Mouse (Mus musculus) NIH3T3 (cell line): ENCODE data around the gene AI661453.
"Not testable (repeated sequence)": the region's sequence is repeated elsewhere in the genome, so short reads cannot be mapped to it uniquely, and the experiment has no call there.

Source experiments
- DNase-seq: peaks from one replicate; pipeline ENCODE4 v3.0.0-alpha.2; 2012; ENCODE audit warnings: low read depth

The AI661453 gene

DNA sequence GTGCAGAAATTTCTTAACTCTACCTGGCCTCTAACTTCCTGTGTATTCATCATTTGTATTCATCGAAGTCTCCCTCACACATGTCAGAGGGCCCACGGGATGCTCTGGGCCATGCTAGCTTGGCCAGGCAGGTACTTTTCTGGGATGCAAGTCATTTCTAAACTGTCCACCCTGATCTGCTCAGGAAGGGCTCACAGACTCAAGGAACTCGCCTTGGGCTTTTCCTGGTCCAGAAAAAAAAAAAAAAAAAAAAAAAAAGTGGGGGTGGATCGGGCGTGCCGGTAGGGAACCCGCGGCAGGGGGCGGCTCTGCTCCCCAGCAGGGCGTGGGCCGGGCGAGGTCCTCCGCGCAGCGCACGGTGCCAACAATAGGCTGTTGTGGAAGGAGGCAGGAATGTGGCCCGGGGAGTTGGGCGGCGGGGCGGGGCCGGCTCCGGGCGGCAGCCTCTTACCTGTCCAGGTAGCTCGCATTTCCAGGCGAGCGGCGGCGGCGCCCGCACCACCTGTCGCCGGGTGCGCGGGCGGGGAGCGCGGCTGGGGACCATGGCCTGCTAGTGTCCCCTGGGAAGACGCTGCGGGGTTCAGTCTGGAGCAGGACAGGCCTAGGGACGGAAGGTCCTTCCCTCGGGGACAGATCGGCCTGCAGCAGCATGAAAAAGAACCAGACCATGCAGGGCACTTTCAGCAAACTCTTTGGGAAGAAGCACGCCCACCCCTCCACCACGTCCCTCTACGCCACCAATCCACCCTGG, at the start of gene AI661453:
AI661453 (plus strand) TSS at position 460 of the 751 bp plus-strand sequence.
- DNase-seq, result no peak

DNA sequence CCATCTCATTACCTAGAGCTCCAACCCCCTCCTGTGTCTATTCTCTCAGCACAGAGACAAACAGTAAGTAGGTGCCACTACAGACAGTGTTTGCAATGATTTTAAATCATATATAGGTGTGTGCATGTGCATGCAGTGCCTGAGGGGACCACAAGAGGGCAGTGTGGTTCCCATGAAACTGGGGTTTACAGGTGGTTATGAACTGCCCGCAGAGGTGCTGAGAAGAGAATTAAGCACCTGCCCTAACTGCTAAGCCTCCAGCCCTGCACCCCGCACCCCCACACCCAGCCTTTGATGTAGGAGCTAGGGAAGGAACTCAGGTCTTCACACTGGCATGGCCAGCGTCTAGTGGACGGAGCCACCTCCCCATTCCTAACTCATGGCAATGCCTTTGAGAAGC, 49.8 kb upstream of the AI661453 start:
- DNase-seq, result peak; percentile 51

DNA sequence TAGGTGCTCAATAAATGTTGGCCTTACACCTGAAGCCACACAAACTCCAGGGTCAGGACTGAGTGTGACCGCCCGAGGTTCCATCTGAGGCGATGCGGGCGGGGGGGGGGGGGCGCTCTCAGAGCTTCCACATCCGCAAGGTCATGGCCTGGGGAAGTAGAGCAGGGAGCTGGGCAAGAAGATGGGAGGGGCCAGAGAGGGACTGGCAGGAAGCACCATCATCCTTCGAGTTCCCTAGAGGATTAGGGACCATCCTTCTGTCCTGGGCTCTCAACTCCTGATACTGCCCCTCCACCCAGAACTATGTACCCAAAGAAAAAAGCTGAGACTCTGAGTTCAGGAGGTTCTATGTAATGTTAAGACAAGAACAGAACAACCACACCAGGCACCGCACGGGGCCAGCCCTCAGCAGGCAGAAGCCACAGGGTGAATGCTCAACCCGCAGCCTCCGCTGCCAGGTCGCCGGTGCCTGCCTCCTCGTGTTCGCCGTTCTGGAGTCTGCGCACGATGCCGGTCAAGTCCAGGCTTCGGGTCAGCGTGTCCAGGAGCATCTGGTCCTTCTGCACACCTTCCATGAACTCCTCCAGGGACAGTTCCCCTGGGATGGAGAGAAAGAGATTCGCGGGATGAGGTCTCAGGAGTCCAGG, 42.1 kb upstream of the AI661453 start:
- DNase-seq, result no peak

DNA sequence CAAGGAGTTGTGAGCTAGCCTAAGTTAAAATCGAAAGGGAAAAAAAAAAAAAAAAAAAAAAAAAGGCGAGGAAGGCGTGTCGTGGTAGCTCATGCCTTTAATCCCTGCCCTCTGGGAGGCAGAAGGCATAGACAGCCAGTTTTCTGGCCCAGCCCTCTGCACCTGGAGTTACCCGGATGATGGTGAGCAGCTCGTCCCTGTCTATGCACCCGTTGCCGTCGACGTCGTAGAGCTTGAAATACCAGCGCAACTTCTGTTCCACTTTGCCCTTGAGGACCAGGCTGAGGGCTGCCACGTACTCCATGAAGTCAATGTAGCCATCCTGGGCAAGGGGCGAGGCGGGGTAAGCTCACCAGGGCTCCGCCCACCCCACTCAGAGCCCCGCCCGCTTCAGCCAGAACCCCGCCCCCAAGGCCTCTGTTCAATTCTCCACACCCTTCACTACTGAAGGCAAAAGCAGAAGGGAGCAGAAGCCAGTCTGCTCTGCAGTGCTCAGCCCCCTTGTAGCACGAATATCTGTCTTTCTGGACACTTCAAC, 41.0 kb upstream of the AI661453 start:
- peak; percentile 50 for DNase-seq

DNA sequence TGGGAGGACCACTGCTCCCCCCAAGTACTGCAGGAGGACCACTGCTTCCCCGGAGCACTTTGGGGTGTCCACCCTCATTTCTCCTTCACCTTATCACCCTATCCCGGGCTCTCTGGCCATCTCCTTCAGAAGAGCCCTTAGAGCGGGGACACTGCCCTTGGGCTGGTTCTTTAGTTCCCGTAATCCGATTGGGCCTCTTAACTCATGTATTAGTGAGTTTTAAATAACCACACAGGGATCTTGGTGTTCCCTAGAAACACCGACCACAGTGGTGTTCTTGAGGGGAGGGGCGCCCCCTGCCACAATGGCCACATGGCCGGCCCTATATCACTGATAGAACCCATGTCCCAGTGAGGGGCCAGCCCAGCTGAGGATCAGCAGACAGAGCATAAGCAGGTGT, 37.3 kb upstream of the AI661453 start:
- DNase-seq, result no peak

DNA sequence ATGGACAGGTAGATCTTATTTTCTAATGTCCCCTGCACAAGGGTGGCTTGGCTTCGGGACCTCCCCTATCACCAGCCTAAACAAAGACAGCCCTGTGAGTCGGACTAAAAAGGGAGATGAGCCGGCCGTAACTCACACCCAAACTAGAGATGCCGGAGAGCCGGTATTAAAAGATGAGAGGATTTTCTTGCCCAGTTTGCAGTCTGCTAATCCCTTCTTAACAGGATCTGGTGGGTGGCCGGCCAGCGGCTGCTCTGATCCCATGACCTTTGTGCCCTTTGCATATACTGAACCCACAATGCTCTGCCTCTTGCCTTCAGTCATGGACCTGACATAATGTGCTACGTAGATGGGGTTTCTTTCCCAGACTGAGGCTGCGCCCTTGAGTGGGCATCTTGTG, 36.0 kb upstream of the AI661453 start, which contains the start of gene Guca1a:
Guca1a (minus strand) TSS at position 134 of the 400 bp plus-strand sequence.
- no peak for DNase-seq

DNA sequence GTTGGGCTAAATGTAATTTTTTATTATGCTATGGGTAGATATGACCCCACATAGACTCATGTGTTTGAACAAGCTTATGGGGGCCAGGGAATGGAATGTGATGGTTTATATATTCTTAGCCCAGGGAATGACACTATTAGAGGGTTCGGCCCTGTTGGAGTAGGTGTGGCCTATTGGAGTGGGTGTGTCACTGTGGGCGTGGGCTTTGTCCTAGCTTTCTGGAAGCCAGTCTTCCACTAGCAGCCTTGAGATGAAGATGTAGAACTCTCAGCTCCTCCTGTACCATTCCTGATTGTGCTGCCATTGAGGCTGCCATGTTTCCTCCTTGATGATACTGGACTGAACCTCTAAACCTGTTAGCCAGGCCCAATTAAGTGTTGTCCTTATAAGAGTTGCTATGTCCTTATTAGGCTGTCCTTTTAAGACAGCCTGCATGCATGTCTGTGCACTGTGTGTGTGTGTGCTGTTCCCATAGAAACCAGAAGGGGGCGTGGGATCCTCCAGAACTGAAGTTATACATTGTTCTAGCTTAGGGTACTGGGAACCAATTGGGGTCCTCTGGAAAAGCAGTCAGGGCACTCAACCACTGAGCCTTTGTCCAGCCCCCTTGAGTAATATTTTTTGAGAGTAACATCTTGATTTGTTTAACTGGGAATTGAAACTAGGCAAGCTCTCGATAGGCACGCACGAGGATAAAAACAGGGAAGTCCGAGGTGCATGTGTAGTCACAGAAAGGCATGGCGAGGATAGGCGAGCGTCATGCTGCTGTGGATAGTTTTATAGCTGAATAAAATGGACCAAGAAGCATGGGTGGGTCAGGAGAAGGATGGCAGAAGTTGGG, 28.5 kb upstream of the AI661453 start:
- no peak for DNase-seq

DNA sequence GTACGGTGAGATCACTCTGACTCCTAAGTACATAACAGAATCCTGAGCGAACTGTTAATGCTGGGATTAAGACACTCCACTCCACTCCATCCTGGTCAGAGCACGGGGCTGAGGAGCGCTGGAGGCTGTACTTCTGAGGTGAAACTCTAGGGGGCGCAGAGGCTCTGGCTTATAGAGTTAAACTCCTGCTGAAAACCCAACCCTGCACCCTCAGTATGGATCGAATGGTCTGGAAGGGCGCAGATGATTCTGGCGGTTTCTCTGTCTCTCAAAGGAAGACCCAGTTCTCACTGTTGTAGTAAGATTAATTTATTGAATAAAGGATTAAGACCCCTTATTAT, 27.9 kb upstream of the AI661453 start:
- peak; percentile 72 for DNase-seq

DNA sequence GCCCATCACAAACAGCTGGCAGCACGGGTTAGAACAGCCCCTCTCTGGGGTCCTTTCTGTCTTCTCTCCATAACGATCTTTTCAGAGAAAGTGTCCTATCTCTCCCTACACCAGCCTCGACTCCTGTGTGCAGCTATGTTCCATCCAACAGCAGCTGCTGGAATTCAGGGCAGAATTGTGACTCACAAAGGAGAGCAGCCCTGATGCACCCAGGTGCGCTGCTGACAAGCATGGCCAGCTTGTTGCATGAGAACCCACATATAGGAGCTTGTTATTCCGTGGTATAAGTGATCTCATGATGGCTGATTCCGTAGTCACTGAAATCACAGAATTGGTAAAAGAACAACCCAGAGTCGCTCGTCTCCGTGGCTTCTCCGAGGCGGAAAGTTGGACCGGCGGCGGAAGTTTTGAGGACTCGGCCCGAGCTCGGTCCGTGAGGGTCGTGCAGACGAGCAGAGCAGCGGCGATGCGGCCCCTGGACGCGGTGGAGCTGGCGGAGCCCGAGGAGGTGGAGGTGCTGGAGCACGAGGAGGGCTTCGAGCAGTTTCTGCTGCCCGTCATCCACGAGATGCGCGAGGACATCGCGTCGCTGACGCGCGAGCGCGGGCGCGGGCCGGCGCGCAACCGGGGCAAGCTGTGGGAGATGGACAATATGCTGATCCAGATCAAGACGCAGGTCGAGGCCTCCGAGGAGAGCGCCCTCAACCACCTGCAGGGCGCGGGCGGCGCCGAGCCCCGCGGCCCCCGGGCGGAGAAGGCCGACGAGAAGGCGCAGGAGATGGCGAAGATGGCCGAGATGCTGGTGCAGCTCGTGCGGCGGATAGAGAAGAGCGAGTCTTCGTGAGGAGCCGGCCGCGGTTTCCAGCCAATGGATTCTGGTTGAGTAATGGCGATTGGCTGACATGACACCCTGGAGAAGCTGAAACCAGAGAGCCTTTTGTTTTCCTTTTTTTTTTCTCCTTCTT, 26.2 kb upstream of the AI661453 start:
- not testable (repeated sequence) for DNase-seq

DNA sequence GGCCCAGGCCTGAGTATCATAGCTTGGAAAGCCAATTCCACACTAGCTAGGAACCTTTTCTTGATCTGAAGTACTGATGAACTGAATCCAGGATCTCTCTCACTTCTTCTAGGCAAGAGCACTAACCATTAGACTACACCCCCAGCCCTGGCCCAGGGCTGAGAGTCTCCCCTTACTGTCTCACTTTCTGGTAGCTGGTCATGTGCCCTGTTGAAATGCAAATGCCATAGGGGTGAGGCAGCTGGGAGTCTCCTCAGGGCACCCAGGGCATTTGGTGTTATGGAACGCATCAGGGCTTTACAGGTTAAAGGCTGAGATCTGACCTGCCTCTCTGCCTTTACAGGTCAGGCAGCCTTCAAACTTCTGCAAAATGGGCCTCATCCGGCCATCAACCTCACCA, 16.2 kb upstream of the AI661453 start:
- no peak for DNase-seq

DNA sequence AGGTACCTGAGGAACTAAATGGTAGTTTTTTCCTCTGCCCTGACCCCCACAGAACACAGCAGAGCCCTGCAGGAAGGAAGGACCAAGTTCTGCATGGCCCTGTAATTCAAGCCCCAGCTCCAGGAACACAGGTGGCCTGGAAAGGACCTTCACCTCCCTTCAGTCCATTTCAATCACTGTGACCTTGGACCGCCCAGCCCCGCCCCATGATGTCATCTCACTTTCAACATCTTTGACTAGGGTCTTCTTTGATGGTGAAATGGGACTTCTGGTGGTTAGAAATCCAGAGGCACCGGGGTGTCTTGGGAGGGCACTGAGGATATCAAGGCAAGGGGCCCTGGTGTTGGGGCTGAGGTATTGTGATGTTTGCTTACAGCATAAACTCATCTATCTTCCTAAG, 14.8 kb upstream of the AI661453 start:
- no peak for DNase-seq

DNA sequence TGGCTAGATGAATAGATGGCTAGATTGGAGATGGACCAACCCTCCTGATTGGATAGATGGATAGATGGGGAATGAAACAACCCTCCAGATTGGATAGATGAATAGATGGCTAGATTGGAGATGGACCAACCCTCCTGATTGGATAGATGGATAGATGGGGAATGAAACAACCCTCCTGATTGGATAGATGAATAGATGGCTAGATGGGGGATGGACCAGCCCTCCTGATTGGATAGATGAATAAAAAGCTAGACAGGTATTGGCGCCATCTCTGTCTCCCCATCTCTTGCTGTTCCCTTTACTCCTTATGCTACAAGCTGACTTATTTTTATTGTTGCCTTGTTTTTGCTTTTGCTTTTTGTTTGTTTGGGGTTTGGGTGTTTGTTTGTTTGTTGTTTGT, 13.8 kb upstream of the AI661453 start:
- not testable (repeated sequence) for DNase-seq

DNA sequence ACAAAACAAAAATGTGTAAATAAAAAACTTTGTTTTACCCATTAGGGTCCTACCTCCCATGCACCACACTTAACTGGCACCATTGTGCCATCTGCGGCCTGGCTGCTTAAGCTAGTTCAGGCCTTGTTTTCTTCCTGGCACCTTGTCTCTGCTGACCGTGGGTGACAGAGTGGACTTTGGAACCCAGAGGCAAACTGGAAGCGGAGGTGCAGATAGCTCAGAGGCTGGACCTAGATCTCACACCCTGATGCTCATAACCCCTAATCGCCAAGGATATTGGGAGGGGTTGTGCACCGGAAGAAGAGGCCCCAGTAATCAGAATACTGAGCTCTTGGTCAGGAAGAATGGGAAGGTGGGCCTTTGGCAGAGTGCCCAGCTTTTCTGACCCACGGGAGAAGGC, 12.2 kb upstream of the AI661453 start:
- DNase-seq, result no peak

DNA sequence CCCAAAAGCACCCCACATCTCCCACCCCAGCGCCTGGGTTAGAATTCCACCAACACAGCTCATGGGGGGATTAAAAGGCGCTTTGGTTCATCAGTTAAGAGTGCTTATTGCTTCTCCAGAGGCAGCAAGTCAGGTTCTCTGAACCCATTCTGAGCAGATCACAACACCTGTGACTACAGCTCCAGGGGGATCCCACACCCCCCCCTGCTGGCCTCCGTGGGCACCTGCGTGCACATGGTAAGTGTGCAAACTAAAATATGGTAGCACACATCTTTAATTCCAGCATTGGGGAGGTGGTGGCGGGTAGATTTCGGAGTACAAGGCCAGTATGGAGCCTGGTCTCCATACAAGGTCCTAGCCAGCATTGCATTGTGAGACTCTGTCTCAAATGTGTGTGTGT, 9.1 kb upstream of the AI661453 start:
- peak; percentile 23 for DNase-seq

DNA sequence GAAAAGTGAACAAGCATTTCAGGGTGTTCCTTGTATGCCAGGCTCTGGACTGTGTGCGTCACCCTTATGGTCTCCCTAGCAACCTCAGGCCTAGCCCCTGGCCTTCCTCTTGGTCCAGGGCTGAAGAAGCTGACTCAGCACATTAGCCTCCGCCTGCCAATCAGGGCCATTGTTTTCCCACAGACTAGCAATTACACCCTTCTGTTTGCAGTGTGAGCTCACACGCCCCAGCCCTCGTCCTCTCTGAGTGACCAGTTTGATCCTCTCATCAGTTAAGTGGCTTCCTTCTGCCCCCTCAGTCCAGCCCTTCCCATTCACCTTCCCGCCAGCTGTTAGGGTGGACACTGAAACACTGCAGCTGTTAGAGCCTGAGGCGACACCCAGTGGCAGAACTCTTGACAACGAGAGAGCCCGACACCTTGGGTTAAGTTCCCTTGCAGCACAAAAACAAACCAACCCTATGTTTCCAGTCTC, 7.5 kb upstream of the AI661453 start:
- DNase-seq, result peak; percentile 75

DNA sequence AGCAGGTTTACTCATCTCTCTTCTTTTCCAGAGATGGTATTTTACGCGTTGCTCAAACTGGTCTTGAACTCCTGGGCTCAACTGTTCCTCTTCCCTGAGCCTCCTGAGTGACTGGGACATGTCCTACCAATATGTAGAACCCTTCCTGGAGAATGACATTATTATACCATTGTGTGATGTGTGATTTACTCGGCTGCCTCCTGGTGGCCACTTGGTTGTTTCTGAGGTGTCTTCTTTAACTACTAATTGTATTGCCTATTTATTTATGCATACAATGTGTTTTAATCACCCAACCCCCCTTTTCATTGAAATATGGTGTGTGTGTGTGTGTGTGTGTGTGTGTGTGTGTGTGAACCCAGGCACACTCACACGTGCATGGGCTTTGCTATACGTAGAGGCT, 5.6 kb upstream of the AI661453 start:
- DNase-seq, result peak; percentile 36

DNA sequence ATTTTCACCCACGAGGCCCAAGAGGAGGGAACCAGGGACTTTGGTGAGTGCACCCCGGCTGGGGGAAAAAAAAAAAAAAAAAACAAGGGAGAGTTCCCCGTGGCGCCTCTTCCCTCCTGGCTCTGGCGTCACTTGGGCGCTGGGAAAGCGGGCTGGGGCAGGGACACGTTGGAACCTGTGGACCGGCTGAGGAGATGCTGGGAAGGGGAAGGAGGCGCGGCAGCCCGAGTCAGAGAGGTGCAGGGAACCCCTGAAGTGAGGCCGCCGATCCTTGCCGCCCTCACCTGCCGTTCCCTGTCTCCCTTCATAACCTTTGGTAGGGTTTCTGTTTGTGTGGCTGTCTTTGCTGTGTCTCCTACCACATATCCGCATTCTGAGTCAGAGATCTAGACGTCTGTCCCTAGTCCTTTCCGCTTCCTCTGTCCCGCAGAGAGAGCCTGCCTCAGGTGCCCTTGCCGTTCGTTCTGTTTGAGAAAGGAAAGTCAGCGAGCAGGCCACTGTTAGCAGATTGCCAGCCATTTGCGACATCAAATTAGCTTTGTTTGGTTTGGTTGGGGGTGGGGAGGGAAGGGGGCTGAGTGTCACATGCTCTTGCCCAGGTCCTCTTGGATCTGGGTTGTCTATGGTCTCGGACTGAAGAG, 612 bp downstream of the AI661453 start, which contains the start of gene 1700001C19Rik:
1700001C19Rik (minus strand) TSS at position 470 of the 641 bp plus-strand sequence.
- no peak for DNase-seq

DNA sequence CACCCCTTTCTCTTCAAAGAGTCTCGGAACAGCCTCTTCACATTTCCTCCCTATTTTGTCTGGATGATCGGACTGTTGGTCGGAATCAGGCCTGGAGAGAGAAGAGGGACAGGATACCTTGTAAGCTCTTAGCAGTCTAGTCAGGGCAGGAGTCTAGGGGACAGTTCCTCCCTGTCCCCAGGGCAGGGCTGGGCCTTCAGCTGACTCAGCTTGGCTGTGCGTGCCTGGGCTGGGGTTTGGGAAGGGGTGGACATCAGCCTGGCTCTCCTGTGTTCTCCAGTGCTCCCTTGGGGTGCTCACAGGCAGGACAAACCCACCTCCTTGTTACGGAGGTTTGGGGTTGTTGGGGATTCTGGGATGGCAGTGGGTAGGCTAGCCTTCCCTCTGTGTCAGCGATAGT, 2.2 kb downstream of the AI661453 start:
- no peak for DNase-seq

DNA sequence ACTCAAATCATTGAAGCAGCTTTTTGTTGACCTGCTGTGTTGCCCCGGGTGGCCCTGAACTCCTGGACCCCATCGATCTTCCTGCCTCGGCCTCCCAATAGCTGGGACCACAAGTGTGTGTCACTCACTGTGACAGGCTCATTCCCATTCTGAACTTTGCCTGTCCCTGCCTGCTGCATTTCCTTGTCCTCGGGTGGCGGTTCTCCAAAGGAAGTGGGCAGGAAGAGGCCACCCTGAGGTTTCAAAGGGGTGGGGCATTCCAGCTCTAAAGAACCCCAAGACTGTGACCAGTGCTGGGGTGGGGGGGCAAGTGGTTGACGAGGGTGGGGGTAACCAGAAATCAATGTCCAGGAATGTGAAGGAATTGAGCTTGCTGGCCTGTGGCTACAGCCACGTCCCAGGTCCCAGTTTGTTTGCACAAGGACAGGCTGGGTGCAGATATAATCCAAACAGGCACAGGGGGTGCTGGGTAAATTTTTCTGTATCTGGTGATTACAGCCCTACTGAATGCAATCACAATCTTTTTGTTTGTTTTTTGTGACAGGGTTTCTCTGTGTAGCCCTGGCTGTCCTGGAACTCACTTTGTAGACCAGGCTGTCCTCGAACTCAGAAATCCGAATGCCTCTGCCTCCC, 3.1 kb downstream of the AI661453 start:
- DNase-seq, result no peak

DNA sequence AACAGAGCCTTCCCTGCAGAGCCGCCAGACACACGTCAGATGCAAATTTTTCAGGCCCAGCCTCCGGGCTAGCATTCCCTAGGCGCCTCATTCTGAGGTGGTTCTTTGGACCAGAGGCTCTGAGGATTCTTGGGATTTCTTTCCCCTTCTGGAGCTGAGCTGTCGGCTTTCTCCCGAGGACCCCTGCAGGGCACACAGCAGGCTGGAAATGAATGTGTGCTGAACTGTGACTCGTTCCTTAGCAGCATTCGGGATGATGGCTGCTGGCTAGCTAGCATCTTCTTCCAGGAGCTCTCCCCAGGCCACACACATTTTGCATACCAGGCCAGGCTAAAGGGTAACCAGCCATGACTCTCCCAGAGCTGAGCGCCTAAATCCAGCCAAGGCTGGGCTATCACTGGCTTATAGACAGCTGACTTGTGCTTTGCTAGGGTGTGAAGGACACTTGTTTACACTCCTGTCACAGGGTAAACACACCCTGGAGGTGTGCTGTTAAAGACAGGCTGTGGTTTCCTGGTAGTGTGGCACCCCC, 4.0 kb downstream of the AI661453 start:
- peak; percentile 19 for DNase-seq
